In the genomic region with DNA sequence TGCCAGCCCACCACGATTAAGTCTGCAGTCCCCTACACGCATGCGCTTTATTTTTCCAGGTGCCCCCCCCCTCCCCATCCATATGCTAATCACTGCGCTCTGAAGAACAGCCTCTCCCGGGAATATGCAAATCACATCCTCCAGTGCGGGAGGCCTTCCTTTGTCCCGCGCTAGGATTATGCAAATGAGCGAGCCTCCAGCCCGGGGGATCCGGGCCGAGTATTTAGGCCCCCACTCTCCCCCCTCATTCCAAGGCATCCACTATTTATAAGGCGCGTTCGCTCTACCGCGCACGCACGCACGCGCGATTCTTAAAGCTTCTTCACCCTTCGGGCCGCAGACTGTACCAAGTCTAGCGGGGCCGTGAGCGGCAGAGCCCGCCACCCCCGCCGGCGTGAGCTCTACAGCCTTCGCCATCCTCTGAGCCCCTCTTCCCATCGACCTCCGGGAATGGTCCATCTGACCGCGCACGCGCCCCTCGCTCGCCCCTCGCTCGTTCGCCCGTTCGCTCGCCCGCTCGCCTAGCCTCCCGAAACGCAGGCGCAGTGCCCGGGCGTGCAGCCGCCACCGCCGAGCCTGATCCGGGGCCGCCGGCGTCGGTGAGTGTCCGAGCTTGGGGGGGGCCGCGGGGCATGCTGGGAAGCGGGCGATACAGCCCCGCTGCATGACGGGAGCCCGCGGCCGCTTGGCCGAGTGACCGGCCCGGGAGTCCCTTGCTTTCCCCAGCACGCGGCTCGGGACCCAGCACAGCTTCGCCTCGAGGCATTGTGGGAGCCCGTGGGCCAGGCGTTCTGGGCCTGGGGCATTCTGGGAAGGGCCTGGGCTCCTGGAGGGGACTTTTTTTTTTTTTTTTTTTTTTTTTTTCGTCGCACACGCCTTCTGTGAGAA, we compare ENCODE assay signal across 8 mouse cellular contexts. TPM values are rescaled to one million over a fixed set of nuclear protein-coding genes. Genes with fewer than 3 reads are reported as not detected.
DNase-seq lines count a peak whose midpoint lies in the region; ATAC-seq and TF ChIP-seq lines count a peak whose summit lies in the region.

A gene (plus strand): TSS at position 169 of the 888 bp plus-strand sequence.

- no peaks in the 10 kb centered on the region for H3K79me2 ChIP-seq in heart, adult 2 months (replicated peaks; ENCODE audit: control insufficient read depth, insufficient read depth, low read length)

- no peak for TF ChIP-seq EP300 in heart, adult 2 months (IDR thresholded peaks at IDR 0.05; ENCODE audit: insufficient read depth, low read depth, low read length)

- peak within 1 kb of the TSS; percentile 97 for H3K9ac ChIP-seq in embryonic facial prominence, embryonic 14.5 days (ENCODE audit: low read depth, low read length)
- peak within 1 kb of the TSS; percentile 95 for H3K9ac ChIP-seq in heart, adult 2 months (ENCODE audit: low read depth, low read length)
- H3K9ac ChIP-seq in limb, embryonic 14.5 days (ENCODE audit: low read depth, low read length, severe bottlenecking): peak within 1 kb of the TSS; percentile 96
- H3K9ac ChIP-seq in midbrain, embryonic 16.5 days (ENCODE audit: low read depth, low read length): peak within 1 kb of the TSS; percentile 91

- peak within 1 kb of the TSS; percentile 37; the same call in 1 of the 2 replicates for H3K27ac ChIP-seq in bone marrow, adult 2 months (ENCODE audit: control insufficient read depth, insufficient read depth, low read depth, low read length, poor library complexity)
- peak within 1 kb of the TSS; percentile 100 for H3K27ac ChIP-seq in embryonic facial prominence, embryonic 14.5 days (replicated peaks; ENCODE audit: low read depth, low read length)
- peak within 1 kb of the TSS; percentile 91 for H3K27ac ChIP-seq in heart, adult 2 months
- H3K27ac ChIP-seq in kidney, adult 2 months (ENCODE audit: insufficient read depth, low read depth, low read length): peak within 1 kb of the TSS; percentile 90
- peak within 1 kb of the TSS; percentile 99 for H3K27ac ChIP-seq in limb, embryonic 14.5 days (replicated peaks; ENCODE audit: low read depth, low read length)
- H3K27ac ChIP-seq in midbrain, embryonic 16.5 days (ENCODE audit: low read length): peak within 1 kb of the TSS; percentile 99

- TF ChIP-seq CTCF in bone marrow, adult 2 months (IDR thresholded peaks at IDR 0.05; ENCODE audit: control insufficient read depth, insufficient read depth, low read length): no peak
- no peak for TF ChIP-seq CTCF in heart, adult 2 months (IDR thresholded peaks at IDR 0.05)
- TF ChIP-seq CTCF in kidney, adult 2 months (conservative IDR thresholded peaks at IDR 0.05; ENCODE audit: insufficient read depth, insufficient read length, low read depth, low read length): no peak

- intact Hi-C loops in heart, adult 2 months (cut with DNase I): loop anchor here (1.0 to 5.0 kb wide), 3 partner anchors 23 to 35 kb away; a partner anchor contains a TSS

- no peaks in the 10 kb centered on the region for H3K27me3 ChIP-seq in embryonic facial prominence, embryonic 14.5 days (replicated peaks; ENCODE audit: control insufficient read depth, insufficient read depth, low read length)
- H3K27me3 ChIP-seq in heart, adult 2 months (ENCODE audit: control insufficient read depth, insufficient read depth, low read length): no peaks in the 10 kb centered on the region
- H3K27me3 ChIP-seq in kidney, adult 2 months (replicated peaks; ENCODE audit: control insufficient read depth, insufficient read depth, low read length): no peaks in the 10 kb centered on the region
- no peaks in the 10 kb centered on the region for H3K27me3 ChIP-seq in limb, embryonic 14.5 days (ENCODE audit: control insufficient read depth, insufficient read depth, low read length)
- no peaks in the 10 kb centered on the region for H3K27me3 ChIP-seq in midbrain, embryonic 16.5 days (ENCODE audit: control insufficient read depth, insufficient read depth, low read depth, low read length)

- peaks cover 14% of the 10 kb centered on the region for H3K36me3 ChIP-seq in embryonic facial prominence, embryonic 14.5 days (ENCODE audit: control insufficient read depth, insufficient read depth, low read length)
- H3K36me3 ChIP-seq in heart, adult 2 months (ENCODE audit: control insufficient read depth, insufficient read depth, low read length): no peaks in the 10 kb centered on the region
- no peaks in the 10 kb centered on the region for H3K36me3 ChIP-seq in kidney, adult 2 months (ENCODE audit: control insufficient read depth, insufficient read depth, low read length)
- no peaks in the 10 kb centered on the region for H3K36me3 ChIP-seq in limb, embryonic 14.5 days (ENCODE audit: control insufficient read depth, insufficient read depth, low read length)
- peaks cover 5% of the 10 kb centered on the region for H3K36me3 ChIP-seq in midbrain, embryonic 16.5 days (ENCODE audit: control insufficient read depth, insufficient read depth, low read length)

- TF ChIP-seq POLR2A in bone marrow, adult 2 months (IDR thresholded peaks at IDR 0.05; ENCODE audit: borderline replicate concordance, control insufficient read depth, low read depth, low read length): peak; percentile 68; the same call in 1 of the 2 replicates
- peak; percentile 58 for TF ChIP-seq POLR2A in heart, adult 2 months (IDR thresholded peaks at IDR 0.05; ENCODE audit: insufficient read depth, low read depth, low read length)
- TF ChIP-seq POLR2A in kidney, adult 2 months (IDR thresholded peaks at IDR 0.05; ENCODE audit: low read depth, low read length): no peak
- peak; percentile 89; the same call in 1 of the 2 replicates for TF ChIP-seq POLR2A in limb, embryonic 14.5 days (IDR thresholded peaks at IDR 0.05; ENCODE audit: borderline replicate concordance, extremely low read depth, insufficient read depth, insufficient read length)

- no peaks in the 10 kb centered on the region for H3K4me1 ChIP-seq in bone marrow, adult 2 months (ENCODE audit: control insufficient read depth, insufficient read depth, low read length)
- H3K4me1 ChIP-seq in embryonic facial prominence, embryonic 14.5 days (ENCODE audit: control insufficient read depth, insufficient read depth, low read length): peaks cover 29% of the 10 kb centered on the region
- 0 out of 2 replicates have a peak, but pooled peaks cover 1% of the 10 kb centered on the region for H3K4me1 ChIP-seq in heart, adult 2 months (ENCODE audit: control insufficient read depth, insufficient read depth, low read length)
- H3K4me1 ChIP-seq in kidney, adult 2 months (ENCODE audit: control insufficient read depth, insufficient read depth, low read length): peaks cover 11% of the 10 kb centered on the region; the same call in 1 of the 2 replicates
- H3K4me1 ChIP-seq in limb, embryonic 14.5 days (ENCODE audit: control insufficient read depth, insufficient read depth, low read length): peaks cover 15% of the 10 kb centered on the region
- peaks cover 40% of the 10 kb centered on the region for H3K4me1 ChIP-seq in midbrain, embryonic 16.5 days (ENCODE audit: control insufficient read depth, insufficient read depth, low read length)

- peak within 1 kb of the TSS; percentile 85 for H3K4me3 ChIP-seq in bone marrow, adult 2 months (replicated peaks; ENCODE audit: control insufficient read depth, low read depth, low read length)
- peak within 1 kb of the TSS; percentile 78 for H3K4me3 ChIP-seq in embryonic facial prominence, embryonic 14.5 days (ENCODE audit: low read depth, low read length)
- H3K4me3 ChIP-seq in heart, adult 2 months: peak within 1 kb of the TSS; percentile 92
- H3K4me3 ChIP-seq in kidney, adult 2 months (ENCODE audit: insufficient read depth, low read depth, low read length): peak within 1 kb of the TSS; percentile 90
- H3K4me3 ChIP-seq in limb, embryonic 14.5 days (replicated peaks; ENCODE audit: low read length): peak within 1 kb of the TSS; percentile 83
- H3K4me3 ChIP-seq in midbrain, embryonic 16.5 days (ENCODE audit: low read depth, low read length): peak within 1 kb of the TSS; percentile 65

- peak; percentile 92 for ATAC-seq in embryonic facial prominence, embryonic 14.5 days (ENCODE audit: low read depth)
- peak; percentile 83 for ATAC-seq in limb, embryonic 14.5 days (ENCODE audit: low FRiP score, low read depth)
- peak; percentile 92 for ATAC-seq in midbrain, embryonic 16.5 days

- no peaks in the 10 kb centered on the region for H3K9me3 ChIP-seq in embryonic facial prominence, embryonic 14.5 days (ENCODE audit: control insufficient read depth, low read length)
- H3K9me3 ChIP-seq in limb, embryonic 14.5 days (ENCODE audit: control insufficient read depth, low read length): no peaks in the 10 kb centered on the region
- H3K9me3 ChIP-seq in midbrain, embryonic 16.5 days (replicated peaks; ENCODE audit: control insufficient read depth, low read length, poor library complexity, severe bottlenecking): no peaks in the 10 kb centered on the region

- peak within 1 kb of the TSS; percentile 81 for H3K4me2 ChIP-seq in embryonic facial prominence, embryonic 14.5 days (ENCODE audit: low read depth, low read length)
- H3K4me2 ChIP-seq in limb, embryonic 14.5 days (replicated peaks; ENCODE audit: low read depth, low read length, severe bottlenecking): peak within 1 kb of the TSS; percentile 76
- peak within 1 kb of the TSS; percentile 79 for H3K4me2 ChIP-seq in midbrain, embryonic 16.5 days (ENCODE audit: low read length)

- under 1% methylated on average over 84 of the region's 84 CpGs for WGBS in bone marrow, adult 2 months
- under 1% methylated on average over 62 of the region's 84 CpGs for WGBS in embryonic facial prominence, embryonic 14.5 days
- under 1% methylated on average over 84 of the region's 84 CpGs for WGBS in heart, adult 2 months
- under 1% methylated on average over 84 of the region's 84 CpGs for WGBS in kidney, adult 2 months
- under 1% methylated on average over 75 of the region's 84 CpGs for WGBS in limb, embryonic 14.5 days
- under 1% methylated on average over 81 of the region's 84 CpGs for WGBS in midbrain, embryonic 16.5 days

- peak; percentile 89 for DNase-seq in A20 (ENCODE audit: low read depth, low spot score)
- peak; percentile 97 for DNase-seq in embryonic facial prominence, embryonic 14.5 days (ENCODE audit: low spot score)
- DNase-seq in heart, adult 2 months: peak; percentile 92
- peak; percentile 92 for DNase-seq in kidney, adult 2 months
- DNase-seq in limb, embryonic 14.5 days (ENCODE audit: low spot score): peak; percentile 89
- DNase-seq in spleen, postnatal 10 days (ENCODE audit: low spot score in 2 of 2): peak; percentile 75 to 85

RNA-seq across cellular contexts. Expression of the gene that starts here (rescaled TPM):
- 2.5 and 3.1 TPM in 2 replicates for polyA plus RNA-seq in bone marrow, adult 2 months (2011; ENCODE audit: insufficient read depth, insufficient read length, low replicate concordance, missing spikeins)
- 31.3 and 36.6 TPM in 2 replicates for polyA plus RNA-seq in embryonic facial prominence, embryonic 14.5 days (2014; fragmentation: Nextera tagmentation; extraction: Ambion mirVana)
- 10 to 100 TPM; 14.5 to 14.9 TPM for total RNA-seq in heart, adult 2 months (2021)
- 12.3 and 28.7 TPM in 2 replicates for polyA plus RNA-seq in heart, adult 2 months (2012; rRNA removed)
- polyA plus RNA-seq in kidney, adult 2 months (2012; rRNA removed): 9.5 and 17.1 TPM in 2 replicates
- 67.8 and 77.5 TPM in 2 replicates for polyA plus RNA-seq in limb, embryonic 14.5 days (2012; rRNA removed)
- polyA plus RNA-seq in limb, embryonic 14.5 days (2014; fragmentation: Nextera tagmentation; extraction: Ambion mirVana): 29.6 and 33.3 TPM in 2 replicates
- 298 and 327 TPM in 2 replicates for polyA plus RNA-seq in midbrain, embryonic 16.5 days (2015; fragmentation: Nextera tagmentation; extraction: Ambion mirVana)

Comparison
In these comparisons a context has a peak if more than half of its experiments do, and no peak if none do; other contexts are left out.
1. Peak in every context shown above with its lines: DNase-seq, ATAC-seq, H3K4me3 ChIP-seq and H3K27ac ChIP-seq.
2. H3K27ac ChIP-seq: peak in every context shown above with its lines; median percentile 100 in embryonic facial prominence, embryonic 14.5 days; 99 in limb, embryonic 14.5 days; 99 in midbrain, embryonic 16.5 days; 91 in heart, adult 2 months; 90 in kidney, adult 2 months; 37 in bone marrow, adult 2 months.